Mouse (Mus musculus) forebrain, embryonic 16.5 days (tissue): Measurements from ENCODE around the gene Kcng4. TPM values are rescaled to one million over a fixed set of nuclear protein-coding genes. Genes with fewer than 3 reads are reported as not detected.

Experiments used
- ATAC-seq: fragments of 200-750 bp; cut with Nextera tagmentation; 2 replicates; pipeline ENCODE4 v1.8.0; 2017; ENCODE audit warnings: mild to moderate bottlenecking, moderate library complexity
- H3K27ac ChIP-seq: fragments of 300-500 bp; sonication (generic); 2 replicates; pipeline ENCODE4 v1.5.1; 2014; ENCODE audit warnings: low read length, control low read depth
- H3K27me3 ChIP-seq: fragments of 300-500 bp; sonication (generic); replicated peaks from 2 replicates; pipeline ENCODE4 v1.6.1; 2014; ENCODE audit warnings: low read length; ENCODE audit not compliant: control insufficient read depth, insufficient read depth
- H3K36me3 ChIP-seq: fragments of 300-500 bp; sonication (generic); 2 replicates; pipeline ENCODE4 v1.6.1; 2014; ENCODE audit not compliant: control insufficient read depth, insufficient read depth
- H3K4me1 ChIP-seq: fragments of 300-500 bp; sonication (generic); replicated peaks from 2 replicates; pipeline ENCODE4 v1.6.1; 2014; ENCODE audit warnings: low read length; ENCODE audit not compliant: control insufficient read depth, insufficient read depth
- H3K4me2 ChIP-seq: fragments of 300-500 bp; sonication (generic); 2 replicates; pipeline ENCODE4 v1.6.1; 2014; ENCODE audit warnings: mild to moderate bottlenecking, low read length, control low read depth
- H3K4me3 ChIP-seq: fragments of 300-500 bp; sonication (generic); replicated peaks from 2 replicates; pipeline ENCODE4 v1.5.1; 2014; ENCODE audit warnings: mild to moderate bottlenecking, low read length, control low read depth
- H3K9ac ChIP-seq: fragments of 300-500 bp; sonication (generic); replicated peaks from 2 replicates; pipeline ENCODE4 v1.6.1; 2014; ENCODE audit warnings: low read depth, low read length, control low read depth
- H3K9me3 ChIP-seq: fragments of 300-500 bp; sonication (generic); 2 replicates; pipeline ENCODE4 v1.6.1; 2016; ENCODE audit warnings: low read length; ENCODE audit not compliant: control insufficient read depth
- WGBS: fragments of 180-500 bp; shearing (Covaris S2); extraction: QIAGEN DNeasy Blood & Tissue Kit; methylation state at CpG from one replicate; pipeline ENCODE4 v1.1.7; 2014; 5-methylcytosine and 5-hydroxymethylcytosine counted together
- polyA plus RNA-seq: library from polyadenylated mRNA; unstranded; fragments of >200 nt; fragmentation: Nextera tagmentation; extraction: Ambion mirVana; gene quantifications from 2 replicates; pipeline ENCODE4 v1.2.1, GENCODE M21; 2015

Gene Kcng4
- polyA plus RNA-seq, 1 experiment from 2014 or later: not detected

DNA sequence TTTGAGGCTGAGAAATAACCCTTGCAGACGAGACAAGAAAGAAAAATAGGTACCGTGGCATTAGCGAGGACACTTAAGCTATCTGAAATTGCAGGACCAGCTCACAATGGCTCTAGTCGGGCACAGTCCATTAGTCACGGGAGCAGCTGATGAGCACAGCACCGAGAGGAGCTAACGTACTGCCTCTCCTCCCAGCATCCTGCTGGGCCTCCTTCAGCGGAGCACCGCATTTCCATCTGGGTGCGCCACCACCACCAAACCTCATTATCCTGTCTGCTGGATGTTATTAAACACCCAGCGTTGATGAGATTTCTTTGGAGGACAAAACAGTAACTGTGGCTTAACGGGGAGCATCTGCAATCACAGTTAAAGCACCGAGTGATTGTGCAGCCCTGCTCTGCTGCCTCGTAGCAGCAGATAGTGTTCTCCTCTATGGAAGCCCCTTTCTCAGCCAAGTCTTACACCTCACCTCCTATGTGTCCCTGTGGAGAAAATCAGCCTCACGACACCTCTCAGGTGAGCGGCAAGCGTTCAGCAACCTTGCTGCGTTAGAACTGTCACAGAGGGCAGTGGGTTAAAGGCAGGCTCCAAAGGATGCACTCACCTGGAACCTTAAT lies 9.6 kb upstream of the Kcng4 start:
- 54% methylated on average over 18 of the region's 18 CpGs for WGBS
- Histone ChIP-seq H3K36me3 (no peaks in the 10 kb centered on the region), H3K9ac (no peak overlapping the region), H3K9me3 (no peaks in the 10 kb centered on the region; the same call in 1 of the 2 replicates), H3K27me3 (no peaks in the 10 kb centered on the region), H3K4me2 (no peak overlapping the region), H3K27ac (no peak overlapping the region), H3K4me1 (no peaks in the 10 kb centered on the region), H3K4me3 (no peak overlapping the region)
- no peak for ATAC-seq

DNA sequence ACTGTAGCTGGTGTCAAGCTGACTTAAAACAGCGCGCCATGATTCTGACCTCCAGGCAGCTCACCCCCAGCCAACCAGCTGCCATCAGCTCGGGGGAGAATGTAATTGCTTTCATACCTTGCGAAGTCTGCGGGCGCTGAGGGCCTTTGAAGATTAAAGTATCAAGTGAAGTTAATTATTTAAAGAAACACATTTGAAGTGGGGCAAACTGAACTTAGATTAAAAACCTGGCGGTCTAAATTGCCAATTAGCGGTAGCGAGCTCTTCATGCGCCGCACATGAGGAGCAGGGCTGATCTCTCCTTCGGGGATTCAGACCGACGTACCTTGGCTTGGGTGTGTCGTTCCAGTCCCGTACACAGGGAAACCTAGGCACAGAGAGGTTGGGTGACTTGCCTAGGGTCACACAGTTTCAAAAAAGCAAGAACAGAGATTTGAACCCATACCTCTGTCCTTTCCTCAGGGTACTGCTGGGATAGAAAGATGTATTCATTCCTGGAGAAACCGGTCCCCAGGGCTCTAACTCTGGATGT lies 9.0 kb upstream of the Kcng4 start:
- no peaks in the 10 kb centered on the region; the same call in 1 of the 2 replicates for H3K9me3 ChIP-seq
- no peaks in the 10 kb centered on the region for H3K27me3 ChIP-seq
- no peak for ATAC-seq
- H3K4me1 ChIP-seq: no peaks in the 10 kb centered on the region
- H3K9ac ChIP-seq: no peak overlapping the region
- WGBS: 67% methylated on average over 17 of the region's 17 CpGs
- no peaks in the 10 kb centered on the region for H3K36me3 ChIP-seq
- H3K27ac ChIP-seq: no peak overlapping the region
- no peak overlapping the region for H3K4me3 ChIP-seq
- H3K4me2 ChIP-seq: no peak overlapping the region

DNA sequence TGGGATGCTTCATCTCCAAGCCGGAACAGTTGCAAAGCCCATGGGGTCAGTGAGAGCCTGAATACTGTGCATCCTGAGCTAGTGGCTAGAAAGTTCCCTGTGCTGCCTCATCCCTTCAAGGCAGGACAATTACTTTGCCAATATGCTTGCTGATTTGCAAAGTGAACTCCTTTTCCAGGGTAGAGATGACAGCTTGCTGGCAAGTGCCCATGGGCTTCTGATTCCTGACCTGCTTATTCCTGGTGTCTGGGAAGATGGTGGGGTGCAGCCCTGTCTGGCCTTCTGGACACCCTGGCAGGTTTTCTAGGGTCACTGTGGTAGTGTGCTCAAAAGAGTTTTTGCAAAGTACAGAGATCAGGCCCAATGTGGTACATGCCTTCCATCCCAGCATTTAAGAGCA lies 7.5 kb upstream of the Kcng4 start:
- no peak overlapping the region for H3K27ac ChIP-seq
- no peaks in the 10 kb centered on the region for H3K36me3 ChIP-seq
- no peaks in the 10 kb centered on the region; the same call in 1 of the 2 replicates for H3K9me3 ChIP-seq
- no peak overlapping the region for H3K9ac ChIP-seq
- no peak for ATAC-seq
- WGBS: 100% methylated on average over 1 of the region's 1 CpGs
- no peak overlapping the region for H3K4me2 ChIP-seq
- H3K4me3 ChIP-seq: no peak overlapping the region
- H3K4me1 ChIP-seq: no peaks in the 10 kb centered on the region; the same call in 1 of the 2 replicates
- H3K27me3 ChIP-seq: no peaks in the 10 kb centered on the region

DNA sequence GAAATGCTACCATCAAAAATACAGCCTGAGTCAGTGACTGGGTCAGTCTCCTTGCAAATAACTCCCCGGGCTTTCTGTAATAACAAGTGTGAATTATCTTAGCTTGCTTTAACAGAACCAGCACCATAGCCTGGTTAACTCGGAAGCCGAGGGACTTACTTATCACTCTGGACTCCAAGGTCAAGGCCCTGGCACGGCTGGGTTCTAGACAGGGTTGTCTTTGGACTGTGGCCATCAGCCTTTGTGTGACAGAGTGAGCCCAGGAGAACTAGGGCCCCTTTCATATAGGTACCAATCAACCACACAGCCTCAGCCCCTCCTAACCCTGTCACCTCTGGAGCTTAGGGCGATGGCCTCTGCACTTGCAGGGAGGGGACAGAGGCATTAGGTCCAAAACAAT lies 5.6 kb upstream of the Kcng4 start:
- Histone ChIP-seq H3K4me1 (no peaks in the 10 kb centered on the region; the same call in 1 of the 2 replicates), H3K36me3 (no peaks in the 10 kb centered on the region), H3K9me3 (no peaks in the 10 kb centered on the region), H3K9ac (no peak overlapping the region), H3K27me3 (no peaks in the 10 kb centered on the region), H3K27ac (no peak overlapping the region), H3K4me3 (no peak overlapping the region), H3K4me2 (no peak overlapping the region)
- no peak for ATAC-seq
- WGBS: 83% methylated on average over 5 of the region's 5 CpGs

DNA sequence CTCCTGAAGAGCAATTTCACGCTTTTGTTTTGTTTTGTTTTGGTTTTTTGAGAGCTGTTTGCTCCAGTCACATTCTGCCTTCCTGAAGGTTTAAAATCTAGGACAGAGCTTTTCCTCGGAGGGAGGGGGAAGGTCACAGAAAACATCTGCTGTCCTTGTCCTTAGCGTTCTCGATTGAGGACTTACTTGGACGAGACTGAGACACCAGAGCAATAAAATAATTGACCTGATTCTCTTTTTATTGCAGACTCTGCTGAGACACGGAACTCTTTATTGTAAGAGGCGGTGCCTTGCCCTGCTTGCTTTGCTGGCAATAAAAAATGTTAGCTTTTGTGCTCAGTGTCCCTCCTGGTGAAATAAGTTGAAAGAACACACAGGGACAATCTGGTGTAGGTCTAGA lies 4.3 kb upstream of the Kcng4 start:
- no peak overlapping the region for H3K4me2 ChIP-seq
- 69% methylated on average over 7 of the region's 7 CpGs for WGBS
- H3K27me3 ChIP-seq: no peaks in the 10 kb centered on the region
- no peak overlapping the region for H3K4me3 ChIP-seq
- no peak for ATAC-seq
- H3K9ac ChIP-seq: no peak overlapping the region
- H3K36me3 ChIP-seq: no peaks in the 10 kb centered on the region
- no peaks in the 10 kb centered on the region for H3K9me3 ChIP-seq
- H3K4me1 ChIP-seq: no peaks in the 10 kb centered on the region; the same call in 1 of the 2 replicates
- no peak overlapping the region for H3K27ac ChIP-seq

DNA sequence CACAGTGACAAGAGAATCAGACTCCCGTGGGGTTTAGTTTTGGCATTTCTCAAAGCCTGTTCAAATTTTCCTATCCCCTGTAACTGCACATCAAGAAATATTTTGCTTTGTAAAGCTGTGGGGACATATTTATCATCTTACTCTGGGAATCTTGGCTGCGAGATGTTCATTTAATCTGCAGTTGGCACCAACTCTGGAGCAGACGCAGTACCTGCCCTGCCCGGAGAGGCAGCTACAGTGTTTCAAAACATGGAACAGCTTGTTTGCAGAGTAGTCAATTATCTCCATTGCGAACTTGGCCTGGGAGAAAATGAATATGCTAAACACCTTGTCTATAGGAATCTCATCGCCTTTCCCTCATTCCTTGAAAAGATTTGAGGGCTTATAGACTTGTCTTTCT lies 2.8 kb upstream of the Kcng4 start:
- no peak overlapping the region for H3K4me2 ChIP-seq
- peaks cover 2% of the 10 kb centered on the region for H3K4me1 ChIP-seq
- H3K27ac ChIP-seq: no peak overlapping the region
- no peaks in the 10 kb centered on the region for H3K27me3 ChIP-seq
- H3K9me3 ChIP-seq: no peaks in the 10 kb centered on the region
- WGBS: 42% methylated on average over 6 of the region's 6 CpGs
- no peak for ATAC-seq
- no peak overlapping the region for H3K4me3 ChIP-seq
- H3K9ac ChIP-seq: no peak overlapping the region
- H3K36me3 ChIP-seq: no peaks in the 10 kb centered on the region

DNA sequence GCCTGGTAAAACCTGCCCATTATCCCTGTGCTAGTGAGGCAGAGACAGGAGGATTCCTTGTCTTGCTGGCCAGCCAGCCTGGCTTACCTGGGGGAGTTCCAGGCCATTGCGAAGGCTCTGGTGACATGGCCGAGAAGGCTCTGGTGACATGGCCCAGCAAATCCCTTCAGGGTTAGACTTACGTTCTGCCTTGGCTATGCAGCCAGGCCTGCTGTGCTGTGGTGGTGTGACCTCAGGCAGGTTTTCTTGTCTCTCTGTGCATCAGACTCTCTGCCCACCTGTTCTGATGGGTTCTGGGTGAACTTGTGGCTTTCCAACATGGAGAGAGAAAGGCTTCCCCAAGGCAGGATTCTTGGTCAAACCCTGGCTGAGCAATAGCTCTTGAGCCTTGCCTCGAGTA lies 1.9 kb upstream of the Kcng4 start:
- ATAC-seq: no peak
- no peaks in the 10 kb centered on the region for H3K9me3 ChIP-seq
- 82% methylated on average over 4 of the region's 4 CpGs for WGBS

DNA sequence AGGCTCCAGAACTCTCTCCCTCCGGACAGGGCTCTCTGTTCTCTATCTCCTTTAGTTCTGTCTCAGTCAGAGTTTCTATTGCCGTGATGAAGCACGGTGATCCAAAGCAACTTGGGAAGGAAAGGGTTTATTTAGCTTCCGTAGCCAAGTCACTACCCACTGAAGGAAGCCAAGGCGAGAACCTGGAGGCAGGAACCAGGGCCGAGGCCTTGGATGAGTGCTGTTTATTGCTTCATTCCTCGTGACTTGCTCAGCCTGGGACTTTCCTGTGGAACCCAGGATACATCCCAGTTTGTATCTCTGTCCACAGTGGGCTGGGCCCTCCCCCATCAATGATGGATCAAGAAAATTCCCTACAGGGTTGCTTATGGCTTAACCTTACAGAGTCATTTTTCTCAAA lies 1.3 kb upstream of the Kcng4 start:
- 60% methylated on average over 7 of the region's 7 CpGs for WGBS
- Histone ChIP-seq H3K27ac (no peak overlapping the region), H3K4me3 (no peak overlapping the region), H3K4me2 (no peak overlapping the region), H3K9ac (no peak overlapping the region), H3K9me3 (no peaks in the 10 kb centered on the region), H3K36me3 (no peaks in the 10 kb centered on the region), H3K4me1 (peaks cover 2% of the 10 kb centered on the region), H3K27me3 (no peaks in the 10 kb centered on the region)
- no peak for ATAC-seq

More for the DNA sequence above, 1.9 kb upstream of the Kcng4 start:
- Histone ChIP-seq H3K27me3 (no peaks in the 10 kb centered on the region), H3K27ac (no peak overlapping the region), H3K9ac (no peak overlapping the region), H3K4me1 (peaks cover 2% of the 10 kb centered on the region), H3K4me2 (no peak overlapping the region), H3K4me3 (no peak overlapping the region), H3K36me3 (no peaks in the 10 kb centered on the region)

DNA sequence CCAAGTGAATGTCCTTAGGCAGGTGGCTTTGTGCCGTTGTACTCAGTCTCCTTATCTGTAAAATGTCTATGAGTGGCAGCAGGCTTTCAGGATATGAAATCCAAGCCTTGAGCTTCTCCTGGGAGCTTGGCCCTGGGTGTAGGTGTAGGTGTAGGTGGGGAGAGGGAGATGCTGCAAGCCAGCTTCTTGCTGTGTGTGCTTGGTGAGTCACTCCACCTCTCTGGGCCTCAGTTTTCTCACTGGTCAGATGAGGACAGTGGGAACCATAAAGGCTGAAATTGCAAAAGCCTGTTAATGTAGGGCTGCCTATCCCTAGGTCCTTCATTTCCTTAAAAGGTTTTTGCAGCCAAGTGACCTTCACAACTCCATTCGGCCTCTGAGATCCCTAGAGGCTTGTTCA lies 478 bp upstream of the Kcng4 start:
- no peak overlapping the region for H3K4me3 ChIP-seq
- H3K4me1 ChIP-seq: peaks cover 2% of the 10 kb centered on the region
- H3K4me2 ChIP-seq: no peak overlapping the region
- ATAC-seq: no peak
- no peaks in the 10 kb centered on the region for H3K9me3 ChIP-seq
- no peak overlapping the region for H3K27ac ChIP-seq
- no peaks in the 10 kb centered on the region for H3K36me3 ChIP-seq
- no peak overlapping the region for H3K9ac ChIP-seq
- no peaks in the 10 kb centered on the region for H3K27me3 ChIP-seq
- WGBS: 46% methylated on average over 2 of the region's 2 CpGs
